Mouse (Mus musculus): ENCODE results near the gene H2-D1.
"Not testable (repeated sequence)": the region's sequence is repeated elsewhere in the genome, so short reads cannot be mapped to it uniquely, and the experiment has no call there.

Gene H2-D1

DNA sequence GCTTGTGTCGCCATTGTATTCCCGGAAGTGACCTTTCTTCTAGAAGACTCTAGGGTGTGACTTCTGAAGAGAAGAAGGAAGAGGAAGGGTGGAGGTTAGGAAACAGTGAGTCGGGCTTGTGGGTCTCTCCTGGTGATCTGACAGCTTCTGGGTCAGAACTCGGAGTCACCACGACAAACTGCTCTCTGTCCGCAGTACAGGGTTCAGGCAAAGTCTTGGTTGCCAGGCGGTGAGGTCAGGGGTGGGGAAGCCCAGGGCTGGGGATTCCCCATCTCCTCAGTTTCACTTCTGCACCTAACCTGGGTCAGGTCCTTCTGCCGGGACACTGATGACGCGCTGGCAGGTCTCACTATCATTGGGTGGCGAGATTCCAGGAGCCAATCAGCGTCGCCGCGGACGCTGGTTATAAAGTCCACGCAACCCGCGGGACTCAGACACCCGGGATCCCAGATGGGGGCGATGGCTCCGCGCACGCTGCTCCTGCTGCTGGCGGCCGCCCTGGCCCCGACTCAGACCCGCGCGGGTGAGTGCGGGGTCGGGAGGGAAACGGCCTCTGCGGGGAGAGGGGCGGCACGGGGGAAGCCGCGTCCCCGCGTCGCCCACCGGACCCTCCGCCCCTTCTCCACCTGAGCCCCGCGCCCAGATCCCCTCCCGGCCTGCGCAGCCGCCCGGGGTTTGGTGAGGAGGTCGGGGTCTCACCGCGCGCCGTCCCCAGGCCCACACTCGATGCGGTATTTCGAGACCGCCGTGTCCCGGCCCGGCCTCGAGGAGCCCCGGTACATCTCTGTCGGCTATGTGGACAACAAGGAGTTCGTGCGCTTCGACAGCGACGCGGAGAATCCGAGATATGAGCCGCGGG is at the start of gene H2-D1:
Gene H2-D1 (plus strand): TSS at position 67 of the 859 bp plus-strand sequence.
- peak; percentile 97 for DNase-seq (ENCODE audit: low read depth, low spot score)

DNA sequence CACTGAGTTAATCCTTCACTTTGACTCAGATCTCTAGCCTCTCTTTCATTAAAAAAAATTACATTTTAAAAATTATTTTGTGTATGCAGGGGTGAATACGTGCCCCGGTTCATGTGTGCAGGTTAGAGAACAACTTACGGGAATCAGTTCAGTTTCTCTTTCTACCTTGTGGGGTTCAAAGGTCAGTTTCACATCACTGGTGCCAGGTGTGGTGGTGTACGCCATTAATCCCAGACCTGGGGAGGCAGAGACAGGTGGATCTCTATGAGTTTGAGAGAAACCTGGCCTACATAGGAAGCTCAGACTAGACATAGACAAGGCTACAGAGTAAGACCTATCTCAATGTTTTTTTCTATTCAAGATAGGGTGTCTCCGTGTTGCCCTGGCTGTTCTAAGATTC is 49.5 kb upstream of the H2-D1 start:
- DNase-seq (ENCODE audit: low read depth, low spot score): no peak

GRCm38 (mm10) chr17:35218516-35219193 is 43.9 kb upstream of the H2-D1 start:
- no peak for DNase-seq (ENCODE audit: low read depth, low spot score)

DNA sequence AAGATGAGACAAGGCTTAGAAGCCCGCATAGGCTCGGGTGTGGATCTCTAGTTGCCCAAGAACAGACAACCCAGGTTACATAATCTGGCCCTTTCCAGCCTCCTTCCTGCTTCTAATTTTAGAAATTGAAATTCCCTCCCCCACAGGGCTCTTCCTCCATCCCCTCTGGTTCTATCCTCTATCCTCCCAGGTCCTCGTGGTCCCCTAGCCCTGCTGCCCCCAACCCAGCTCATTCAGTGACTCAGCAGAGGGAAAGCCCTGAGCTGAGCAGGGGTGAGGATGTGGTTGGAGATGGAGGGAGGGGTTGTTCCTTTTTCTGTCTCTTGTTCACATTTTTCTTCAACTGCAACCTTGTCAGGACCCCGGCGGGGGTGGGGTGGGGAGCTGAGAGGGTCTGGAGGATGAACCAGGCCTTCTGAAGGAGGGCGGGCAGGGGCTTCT is 42.9 kb upstream of the H2-D1 start:
- DNase-seq (ENCODE audit: low read depth, low spot score): peak; percentile 70

DNA sequence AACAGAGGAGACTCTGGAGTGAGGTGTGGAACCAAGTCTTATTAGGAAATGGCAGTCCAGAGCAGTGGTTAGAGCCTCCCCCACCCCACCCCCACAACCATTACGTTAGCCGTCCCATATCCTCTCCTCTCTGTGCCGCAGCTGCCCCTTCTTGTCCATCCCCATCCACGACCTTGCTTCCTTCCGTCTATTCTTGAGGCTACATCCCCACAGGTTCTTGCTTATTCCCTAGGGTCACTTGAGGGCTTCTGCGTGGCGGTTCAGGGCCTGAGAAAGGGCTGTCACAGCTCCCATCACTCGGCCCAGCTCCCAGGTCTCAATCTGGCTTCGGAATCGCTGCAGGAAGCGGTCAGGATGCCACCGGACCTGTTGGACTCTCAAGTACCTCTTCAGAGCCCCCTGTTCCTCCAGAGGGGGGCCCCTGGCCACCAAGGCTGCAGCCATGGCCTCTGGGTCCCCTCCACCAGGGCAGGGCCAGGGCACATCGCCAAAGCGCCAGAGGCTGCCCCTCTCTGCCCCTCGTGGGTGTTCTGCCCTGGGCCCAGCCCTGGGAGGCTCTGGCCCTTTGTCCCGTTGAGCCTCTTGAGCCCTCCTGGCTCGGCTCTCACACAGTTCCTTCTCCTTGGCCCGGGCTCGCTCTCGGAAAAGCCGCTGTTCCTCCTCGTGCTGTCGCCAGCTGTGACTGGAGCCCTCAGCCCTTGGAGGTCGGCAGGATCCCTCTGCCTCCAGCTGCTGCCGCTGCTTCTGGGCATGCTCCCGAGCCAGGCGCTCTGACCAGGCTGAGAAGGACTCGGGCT is 42.2 kb upstream of the H2-D1 start, which contains the start of gene Gm16181:
Gene Gm16181 (plus strand): TSS at position 679 of the 797 bp plus-strand sequence.
- DNase-seq (ENCODE audit: low read depth, low spot score): no peak

- DNase-seq (ENCODE audit: low read depth, low spot score): no peak
These were observed 40.2 kb upstream of the H2-D1 start for GRCm38 (mm10) chr17:35222299-35222698.

GRCm38 (mm10) chr17:35224641-35225040 is 37.9 kb upstream of the H2-D1 start:
- no peak for DNase-seq (ENCODE audit: low read depth, low spot score)

DNA sequence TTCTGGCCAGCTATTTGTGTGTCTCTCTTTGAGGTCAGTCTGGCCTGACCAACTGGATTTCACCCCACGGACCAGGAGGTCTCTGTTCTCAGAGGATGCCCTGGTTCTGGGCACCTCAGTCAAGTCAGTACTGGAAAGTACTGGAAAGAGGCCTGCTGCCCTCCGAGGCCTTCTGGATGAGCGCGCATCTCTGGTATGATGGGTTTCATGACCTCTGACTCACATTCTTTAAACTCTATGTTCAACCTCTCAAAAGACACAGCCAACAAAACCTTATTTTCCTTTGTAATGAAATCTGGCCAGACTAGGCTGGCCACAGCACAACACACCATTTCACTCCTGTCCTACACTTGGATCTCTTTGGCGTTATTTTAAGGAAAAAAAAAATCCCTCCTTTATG is 37.1 kb upstream of the H2-D1 start:
- no peak for DNase-seq (ENCODE audit: low read depth, low spot score)

GRCm38 (mm10) chr17:35226561-35227046 is 35.9 kb upstream of the H2-D1 start:
- no peak for DNase-seq (ENCODE audit: low read depth, low spot score)

- DNase-seq (ENCODE audit: low read depth, low spot score): no peak
These were observed 31.5 kb upstream of the H2-D1 start for GRCm38 (mm10) chr17:35231022-35231421.

DNA sequence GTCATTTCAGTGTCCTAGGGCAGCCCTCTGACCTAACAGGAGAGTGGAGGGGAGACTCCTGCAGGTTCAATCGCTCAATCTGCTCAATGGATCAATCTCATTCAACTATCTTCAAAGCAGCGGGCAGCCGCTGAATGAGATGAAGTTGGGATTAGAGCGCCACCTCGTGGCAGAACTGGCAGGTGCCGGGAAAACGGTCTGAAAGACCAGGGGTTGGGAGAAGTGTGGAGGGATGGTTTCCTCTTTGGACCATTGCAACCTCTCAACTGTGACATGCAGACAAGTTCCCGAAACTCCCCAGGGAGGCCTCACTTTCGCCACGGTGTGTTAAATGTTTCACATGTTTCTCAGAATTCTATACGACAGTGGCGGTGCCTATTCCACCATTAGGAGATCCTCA is 30.5 kb upstream of the H2-D1 start:
- peak; percentile 81 for DNase-seq (ENCODE audit: low read depth, low spot score)

- no peak for DNase-seq (ENCODE audit: low read depth, low spot score)
These were observed 29.9 kb upstream of the H2-D1 start for GRCm38 (mm10) chr17:35232659-35233058.

DNA sequence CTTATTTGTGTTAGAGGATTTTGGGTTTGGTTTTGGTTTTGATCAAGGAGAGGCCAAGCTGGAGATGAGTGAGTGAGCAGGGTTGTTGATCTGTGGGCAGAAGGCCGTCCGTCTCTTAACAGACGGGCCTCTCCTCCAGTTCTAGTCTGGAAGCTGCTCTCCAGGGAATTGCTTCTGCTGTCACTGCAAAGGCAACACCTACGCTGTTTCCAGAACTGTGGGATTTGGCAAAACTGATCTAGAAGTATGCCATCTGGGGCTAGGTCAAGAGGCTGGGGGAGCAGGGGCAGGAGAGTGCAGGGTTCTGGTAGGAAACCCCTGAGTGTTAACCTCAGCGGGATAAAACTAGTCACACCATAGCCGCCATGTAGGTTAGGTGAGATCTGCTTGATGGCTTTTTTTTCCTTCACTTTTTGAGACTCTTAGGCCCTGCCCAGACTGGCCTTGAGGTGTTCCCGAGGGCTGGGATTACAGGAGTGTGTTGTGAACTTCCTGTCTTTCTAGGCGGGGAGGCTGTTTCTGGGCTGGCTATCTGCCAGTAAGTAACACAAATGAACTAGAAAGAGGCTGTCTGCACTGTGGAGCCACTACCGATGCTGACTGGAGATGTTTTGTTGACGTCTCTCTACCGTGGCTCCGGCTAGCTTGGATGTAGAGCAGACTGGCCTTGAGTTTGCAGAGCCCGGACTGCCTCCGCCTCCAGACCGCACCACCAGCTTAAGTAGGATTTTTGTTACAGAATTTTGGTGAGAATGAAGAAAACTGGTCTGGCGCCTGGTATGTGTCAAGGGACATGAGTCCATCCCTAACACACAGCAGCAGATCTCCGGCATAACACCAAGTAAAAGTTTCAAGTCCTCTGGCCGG is 29.2 kb upstream of the H2-D1 start, which contains the start of gene Atp6v1g2:
Gene Atp6v1g2 (plus strand): TSS at position 547 of the 867 bp plus-strand sequence.
- no peak for DNase-seq (ENCODE audit: low read depth, low spot score)

GRCm38 (mm10) chr17:35234090-35234489 is 28.4 kb upstream of the H2-D1 start:
- not testable (repeated sequence) for DNase-seq (ENCODE audit: low read depth, low spot score)

DNA sequence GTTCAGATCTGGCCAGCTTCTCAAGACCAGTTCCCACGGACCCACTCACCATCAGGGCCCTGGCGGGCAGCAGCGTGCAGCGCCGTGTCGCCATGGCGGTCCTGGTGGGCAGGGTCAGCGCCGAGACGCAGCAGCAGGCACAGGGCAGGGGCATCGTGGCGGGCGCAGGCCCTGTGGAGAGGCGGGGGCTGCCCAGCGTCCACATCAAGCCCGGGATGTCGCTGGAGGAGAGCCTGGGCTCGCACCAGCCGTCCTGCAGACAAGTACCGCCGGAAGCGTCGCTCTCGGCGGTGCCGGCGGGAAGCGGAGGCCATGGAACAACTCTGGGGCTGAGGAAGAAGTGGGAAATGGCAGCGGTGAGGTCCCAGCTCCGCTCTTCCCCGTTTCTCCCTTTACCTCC is 27.6 kb upstream of the H2-D1 start:
- no peak for DNase-seq (ENCODE audit: low read depth, low spot score)

DNA sequence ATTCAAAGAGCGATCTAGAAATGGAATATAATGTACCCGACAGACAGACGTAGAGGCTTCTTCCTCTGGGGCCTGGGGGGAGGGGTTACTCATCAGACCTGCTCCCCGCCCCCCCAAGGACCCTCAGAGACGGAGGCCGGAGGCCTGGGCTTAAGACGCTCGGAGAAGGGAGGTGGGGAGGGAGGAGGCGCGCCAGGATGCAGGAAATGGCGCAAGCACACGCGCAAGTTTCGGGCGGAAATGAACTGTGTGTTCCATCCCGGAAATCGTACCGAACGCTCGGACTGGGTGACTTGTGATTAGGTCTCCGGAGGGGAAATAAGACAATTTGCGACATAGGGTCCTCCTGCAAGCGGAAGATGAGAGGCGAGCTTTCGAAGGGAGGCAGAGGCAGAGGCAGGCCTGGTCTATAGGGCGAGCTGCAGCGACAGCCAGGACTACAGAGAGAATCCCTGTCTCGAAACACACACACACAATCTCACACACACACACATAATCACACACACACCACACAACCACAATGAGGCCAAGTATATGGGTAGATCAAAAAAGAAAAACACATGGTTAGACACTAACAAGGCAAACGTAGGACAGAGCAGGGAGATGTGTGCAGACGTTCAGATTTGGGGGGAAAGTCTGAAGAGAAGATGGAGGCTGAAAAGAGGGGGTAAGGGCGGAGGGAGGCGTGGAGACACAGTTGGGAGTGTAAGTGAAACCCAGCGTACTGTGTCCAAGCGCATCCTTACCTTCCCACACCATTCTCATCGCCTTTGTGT is 26.7 kb upstream of the H2-D1 start, which contains the start of gene Nfkbil1:
Gene Nfkbil1 (minus strand): TSS at position 179 of the 776 bp plus-strand sequence.
- DNase-seq (ENCODE audit: low read depth, low spot score): peak; percentile 99

GRCm38 (mm10) chr17:35236390-35236746 is 26.2 kb upstream of the H2-D1 start:
- DNase-seq (ENCODE audit: low read depth, low spot score): peak; percentile 97

GRCm38 (mm10) chr17:35236996-35237395 is 25.5 kb upstream of the H2-D1 start:
- peak; percentile 73 for DNase-seq (ENCODE audit: low read depth, low spot score)

- DNase-seq (ENCODE audit: low read depth, low spot score): no peak
These were observed 25.0 kb upstream of the H2-D1 start for GRCm38 (mm10) chr17:35237504-35237903.

DNA sequence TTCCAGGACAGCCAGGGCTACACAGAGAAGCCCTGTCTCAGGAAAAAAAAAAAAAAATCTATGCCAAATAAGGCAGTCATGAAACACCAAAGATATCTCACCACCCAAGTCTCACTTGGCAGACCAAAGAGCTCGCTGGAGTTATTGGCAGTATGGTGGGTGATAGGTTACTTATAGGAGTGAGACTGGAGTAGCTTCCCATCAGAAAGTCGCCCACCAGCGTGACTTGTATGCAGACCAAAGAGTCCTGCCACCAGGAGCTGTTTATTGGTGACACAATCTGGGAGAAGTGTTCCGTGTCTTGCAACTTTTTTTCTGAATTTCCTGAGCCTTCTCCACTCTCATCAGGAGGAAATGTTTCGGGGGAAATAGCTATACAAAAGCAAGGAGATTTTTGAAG is 22.8 kb upstream of the H2-D1 start:
- DNase-seq (ENCODE audit: low read depth, low spot score): no peak

Data from brain, adult 2 months (tissue).